Mouse (Mus musculus) heart, adult 2 months (tissue): ENCODE data around the gene Gm10392.

Experiments
- CTCF ChIP-seq: fragments of 200-600 bp; IDR thresholded peaks from 2 replicates; pipeline ENCODE4 v1.8.1; 2022; ENCODE audit warnings: antibody characterized with exemption, mild to moderate bottlenecking, moderate library complexity
- EP300 ChIP-seq: fragments of 200-500 bp; IDR thresholded peaks from 2 replicates; pipeline ENCODE4 v1.6.1; 2011; ENCODE audit warnings: low read depth, low read length, control low read depth; ENCODE audit not compliant: insufficient read depth
- POLR2A ChIP-seq: fragments of 200-500 bp; IDR thresholded peaks from 2 replicates; pipeline ENCODE4 v1.6.1; 2011; ENCODE audit warnings: mild to moderate bottlenecking, low read depth, low read length, control low read depth; ENCODE audit not compliant: insufficient read depth

DNA sequence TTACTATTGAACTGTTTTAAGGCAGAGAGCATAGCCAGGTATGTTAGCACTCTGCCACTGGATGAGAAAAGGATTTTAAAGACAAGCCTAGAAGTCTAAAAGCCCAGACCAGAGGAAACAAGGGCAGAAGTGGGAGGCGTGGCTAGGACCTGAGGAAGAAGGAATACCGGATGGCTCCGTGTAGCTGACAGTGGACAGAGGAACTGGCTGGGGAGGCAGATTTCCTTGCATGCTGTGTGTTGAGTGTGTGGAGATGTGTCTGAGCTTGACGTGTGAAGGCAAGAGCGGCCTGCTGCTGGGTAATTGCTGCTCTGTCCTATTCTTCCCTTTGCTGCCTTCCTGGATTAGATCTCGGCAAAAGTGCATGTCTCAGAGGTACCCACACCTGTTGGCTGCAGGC, 16.5 kb downstream of the Gm10392 start:
- no peak for TF ChIP-seq CTCF
- no peak for TF ChIP-seq EP300
- no peak for TF ChIP-seq POLR2A
